Mouse (Mus musculus) NIH3T3 (cell line): Measurements from ENCODE around the gene Pde4a.

Experiments
- DNase-seq: peaks from one replicate; pipeline ENCODE4 v3.0.0-alpha.2; 2012; ENCODE audit warnings: low read depth

Pde4a gene

GRCm38 (mm10) chr9:21149077-21149653 lies 16.3 kb upstream of the Pde4a start:
- DNase-seq = no peak

GRCm38 (mm10) chr9:21149654-21150419 lies 15.7 kb upstream of the Pde4a start, which contains the start of gene Cdc37:
Cdc37 (minus strand) TSS chr9:21149982.
- peak; percentile 95 for DNase-seq

GRCm38 (mm10) chr9:21152715-21153114 lies 12.8 kb upstream of the Pde4a start:
- peak; percentile 73 for DNase-seq

GRCm38 (mm10) chr9:21153331-21153730 lies 12.2 kb upstream of the Pde4a start:
- DNase-seq = no peak

- peak; percentile 71 for DNase-seq
These were observed 11.7 kb upstream of the Pde4a start for GRCm38 (mm10) chr9:21153833-21154232.

GRCm38 (mm10) chr9:21154787-21155186 lies 10.7 kb upstream of the Pde4a start:
- no peak for DNase-seq

- DNase-seq = peak; percentile 88
These were observed 4.2 kb upstream of the Pde4a start for GRCm38 (mm10) chr9:21161209-21161909.

GRCm38 (mm10) chr9:21163086-21164050 lies 2.1 kb upstream of the Pde4a start:
- peak; percentile 64 for DNase-seq

- peak; percentile 78 for DNase-seq
These were observed 1.4 kb upstream of the Pde4a start for GRCm38 (mm10) chr9:21164072-21164471.

GRCm38 (mm10) chr9:21165952-21166451 lies 488 bp downstream of the Pde4a start:
- peak; percentile 74 for DNase-seq

- DNase-seq = no peak
These were observed 1.0 kb downstream of the Pde4a start for GRCm38 (mm10) chr9:21166516-21166915.

GRCm38 (mm10) chr9:21167140-21168097 lies 1.9 kb downstream of the Pde4a start:
- peak; percentile 78 for DNase-seq

- DNase-seq = peak; percentile 93
These were observed 2.9 kb downstream of the Pde4a start for GRCm38 (mm10) chr9:21168161-21169123.

- no peak for DNase-seq
These were observed 3.6 kb downstream of the Pde4a start for GRCm38 (mm10) chr9:21169157-21169556.

- no peak for DNase-seq
These were observed 6.8 kb downstream of the Pde4a start for GRCm38 (mm10) chr9:21172364-21172763.

GRCm38 (mm10) chr9:21180402-21180801 lies 14.9 kb downstream of the Pde4a start:
- DNase-seq = peak; percentile 50

- no peak for DNase-seq
These were observed 15.3 kb downstream of the Pde4a start for GRCm38 (mm10) chr9:21180841-21181240.

GRCm38 (mm10) chr9:21181421-21182220 lies 16.1 kb downstream of the Pde4a start:
- DNase-seq = peak; percentile 83
